In the genomic region with DNA sequence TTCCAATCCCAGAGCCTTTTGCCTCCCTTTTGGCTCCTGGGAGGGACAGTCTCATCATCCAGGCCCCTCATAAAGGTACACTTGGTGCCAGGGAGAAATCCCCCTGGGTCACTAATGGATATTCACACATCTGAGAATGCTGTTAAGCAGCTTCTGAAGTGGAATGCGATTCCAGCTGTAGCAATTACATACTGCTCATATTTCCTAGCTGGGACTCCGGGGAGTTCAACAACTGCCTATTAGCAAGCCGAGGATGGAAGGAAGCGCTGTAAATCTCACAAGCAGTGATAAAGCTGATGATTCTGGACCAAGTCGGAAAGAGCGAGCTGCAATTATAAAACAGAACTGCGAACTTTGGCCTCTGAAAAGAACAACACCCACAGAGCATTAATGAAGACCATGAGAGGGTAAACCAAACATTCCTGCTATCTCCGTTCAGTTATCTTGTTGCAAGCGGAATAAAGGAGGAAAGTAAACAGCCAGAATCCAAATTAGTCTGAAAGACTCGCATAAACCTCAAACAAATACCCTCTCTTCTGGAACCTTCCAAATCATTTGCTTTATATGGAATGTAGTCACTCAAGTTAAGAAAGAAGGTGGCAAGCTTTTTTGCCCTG, we compare ENCODE assay signal across 8 mouse cellular contexts.
DNase-seq lines count a peak whose midpoint lies in the region; ATAC-seq and TF ChIP-seq lines count a peak whose summit lies in the region.

No protein-coding gene starts in this region.

- DNase-seq in embryonic facial prominence, embryonic 11.5 days (ENCODE audit: low spot score) = peak; percentile 67
- DNase-seq in hindbrain, embryonic 11.5 days (ENCODE audit: low spot score) = peak; percentile 25
- peak; percentile 4 for DNase-seq in ovary, postnatal 36 days (ENCODE audit: low spot score)
- no peak for DNase-seq in cerebellum, adult 11 months
- no peak for DNase-seq in spleen, adult 18-20 months

- H3K9ac ChIP-seq in embryonic facial prominence, embryonic 11.5 days (replicated peaks; ENCODE audit: low read length) = no peak overlapping the region
- no peak overlapping the region for H3K9ac ChIP-seq in hindbrain, embryonic 11.5 days (ENCODE audit: low read depth, low read length)
- H3K9ac ChIP-seq in limb, embryonic 13.5 days = no peak overlapping the region
- H3K9ac ChIP-seq in forebrain, embryonic 13.5 days = no peak overlapping the region

- 67% methylated on average over 10 of the region's 10 CpGs for WGBS in bone marrow, adult 2 months
- 20% methylated on average over 10 of the region's 10 CpGs for WGBS in embryonic facial prominence, embryonic 11.5 days
- 48% methylated on average over 10 of the region's 10 CpGs for WGBS in hindbrain, embryonic 11.5 days
- WGBS in limb, embryonic 13.5 days = 7% methylated on average over 10 of the region's 10 CpGs
- 69% methylated on average over 10 of the region's 10 CpGs for WGBS in forebrain, embryonic 13.5 days

- no peak for TF ChIP-seq CTCF in bone marrow, adult 2 months (IDR thresholded peaks at IDR 0.05; ENCODE audit: control insufficient read depth, insufficient read depth, low read length)

- peaks cover 3% of the 10 kb centered on the region; the same call in 1 of the 2 replicates for H3K4me1 ChIP-seq in bone marrow, adult 2 months (ENCODE audit: control insufficient read depth, insufficient read depth, low read length)
- no peaks in the 10 kb centered on the region; the same call in 1 of the 2 replicates for H3K4me1 ChIP-seq in embryonic facial prominence, embryonic 11.5 days (ENCODE audit: control insufficient read depth, insufficient read depth, low read length)
- H3K4me1 ChIP-seq in hindbrain, embryonic 11.5 days (replicated peaks; ENCODE audit: control insufficient read depth, insufficient read depth, low read length) = no peaks in the 10 kb centered on the region
- peaks cover 16% of the 10 kb centered on the region for H3K4me1 ChIP-seq in limb, embryonic 13.5 days
- H3K4me1 ChIP-seq in forebrain, embryonic 13.5 days = no peaks in the 10 kb centered on the region

- 0 out of 2 replicates have a peak overlapping the region, but pooled peaks have one; percentile 17 for H3K4me2 ChIP-seq in embryonic facial prominence, embryonic 11.5 days (ENCODE audit: low read depth, low read length)
- H3K4me2 ChIP-seq in hindbrain, embryonic 11.5 days (replicated peaks; ENCODE audit: low read depth, low read length) = no peak overlapping the region
- peak overlapping the region; percentile 50 for H3K4me2 ChIP-seq in limb, embryonic 13.5 days (replicated peaks)
- no peak overlapping the region for H3K4me2 ChIP-seq in forebrain, embryonic 13.5 days

- TF ChIP-seq POLR2A in bone marrow, adult 2 months (IDR thresholded peaks at IDR 0.05; ENCODE audit: borderline replicate concordance, control insufficient read depth, low read depth, low read length) = no peak

- H3K36me3 ChIP-seq in embryonic facial prominence, embryonic 11.5 days (replicated peaks; ENCODE audit: control insufficient read depth, insufficient read depth, low read depth, low read length) = no peaks in the 10 kb centered on the region
- no peaks in the 10 kb centered on the region for H3K36me3 ChIP-seq in hindbrain, embryonic 11.5 days (ENCODE audit: control insufficient read depth, insufficient read depth, low read length)
- H3K36me3 ChIP-seq in limb, embryonic 13.5 days = no peaks in the 10 kb centered on the region
- no peaks in the 10 kb centered on the region for H3K36me3 ChIP-seq in forebrain, embryonic 13.5 days (ENCODE audit: poor library complexity, severe bottlenecking)

- peak overlapping the region; percentile 72; the same call in 1 of the 2 replicates for H3K27ac ChIP-seq in bone marrow, adult 2 months (ENCODE audit: control insufficient read depth, insufficient read depth, low read depth, low read length, poor library complexity)
- H3K27ac ChIP-seq in embryonic facial prominence, embryonic 11.5 days (replicated peaks; ENCODE audit: low read depth, low read length) = no peak overlapping the region
- no peak overlapping the region for H3K27ac ChIP-seq in hindbrain, embryonic 11.5 days (ENCODE audit: low read depth, low read length)
- no peak overlapping the region for H3K27ac ChIP-seq in limb, embryonic 13.5 days
- no peak overlapping the region for H3K27ac ChIP-seq in forebrain, embryonic 13.5 days

- H3K27me3 ChIP-seq in embryonic facial prominence, embryonic 11.5 days (ENCODE audit: control insufficient read depth, insufficient read depth, low read length) = no peaks in the 10 kb centered on the region
- no peaks in the 10 kb centered on the region for H3K27me3 ChIP-seq in hindbrain, embryonic 11.5 days (ENCODE audit: control insufficient read depth, insufficient read depth, low read length)
- no peaks in the 10 kb centered on the region; the same call in 1 of the 2 replicates for H3K27me3 ChIP-seq in limb, embryonic 13.5 days
- no peaks in the 10 kb centered on the region for H3K27me3 ChIP-seq in forebrain, embryonic 13.5 days

- ATAC-seq in embryonic facial prominence, embryonic 11.5 days (replicated peaks; ENCODE audit: insufficient number of reproducible peaks, low FRiP score, low TSS enrichment, low read depth) = peak; percentile 67; the same call in 1 of the 2 replicates
- ATAC-seq in hindbrain, embryonic 11.5 days (ENCODE audit: low FRiP score) = no peak
- ATAC-seq in limb, embryonic 13.5 days (ENCODE audit: low FRiP score, low read depth) = peak; percentile 85; the same call in 1 of the 2 replicates
- no peak for ATAC-seq in forebrain, embryonic 13.5 days

- H3K4me3 ChIP-seq in bone marrow, adult 2 months (replicated peaks; ENCODE audit: control insufficient read depth, low read depth, low read length) = no peak overlapping the region
- no peak overlapping the region for H3K4me3 ChIP-seq in embryonic facial prominence, embryonic 11.5 days (ENCODE audit: low read depth, low read length)
- no peak overlapping the region for H3K4me3 ChIP-seq in hindbrain, embryonic 11.5 days (ENCODE audit: low read depth, low read length)
- no peak overlapping the region for H3K4me3 ChIP-seq in limb, embryonic 13.5 days
- no peak overlapping the region for H3K4me3 ChIP-seq in forebrain, embryonic 13.5 days

- H3K9me3 ChIP-seq in embryonic facial prominence, embryonic 11.5 days (replicated peaks; ENCODE audit: control insufficient read depth, low read length) = no peaks in the 10 kb centered on the region
- no peaks in the 10 kb centered on the region for H3K9me3 ChIP-seq in hindbrain, embryonic 11.5 days (ENCODE audit: control insufficient read depth, low read length)
- no peaks in the 10 kb centered on the region for H3K9me3 ChIP-seq in limb, embryonic 13.5 days
- H3K9me3 ChIP-seq in forebrain, embryonic 13.5 days (replicated peaks) = no peaks in the 10 kb centered on the region

Comparison
In these comparisons a context has a peak if more than half of its experiments do, and no peak if none do; other contexts are left out.
1. ATAC-seq: peak in embryonic facial prominence, embryonic 11.5 days (single experiment) and limb, embryonic 13.5 days (single experiment); none in hindbrain, embryonic 11.5 days (single experiment) and forebrain, embryonic 13.5 days (single experiment).
2. DNase-seq: peak in embryonic facial prominence, embryonic 11.5 days (single experiment), hindbrain, embryonic 11.5 days (single experiment) and ovary, postnatal 36 days (single experiment); none in cerebellum, adult 11 months (single experiment) and spleen, adult 18-20 months (0 of 2).
3. H3K4me2 ChIP-seq: peak in embryonic facial prominence, embryonic 11.5 days (single experiment) and limb, embryonic 13.5 days (single experiment); none in hindbrain, embryonic 11.5 days (single experiment) and forebrain, embryonic 13.5 days (single experiment).